Mouse (Mus musculus) megakaryocyte, adult 5-6 weeks (primary cell): ENCODE measurements around the gene Ripor3. TPM values are rescaled to one million over a fixed set of nuclear protein-coding genes. Genes with fewer than 3 reads are reported as not detected.

ENCODE experiments used
- ATAC-seq: 2 replicates; pipeline ENCODE4 v1.8.0; 2016; ENCODE audit warnings: mild to moderate bottlenecking, inconsistent platforms; ENCODE audit not compliant: poor library complexity, severe bottlenecking
- total RNA-seq, 2 experiments: library from RNA; stranded (forward) in 1 of 2; stranded (reverse) in 1 of 2; fragments of 153-499, 151-499 nt in 1 of 2; fragments of 221-1000, 200-1000 nt in 1 of 2; gene quantifications; 2 replicates each; pipeline versions ENCODE4 v1.2.3 to v1.2.4; 2015 to 2017

Ripor3 gene
- total RNA-seq, 2 experiments from 2014 or later, result 0.20 TPM; not detected in 1

- peak; percentile 31; the same call in 1 of the 2 replicates for ATAC-seq
Observed at GRCm38 (mm10) chr2:167959384-167959911, 51.0 kb downstream of the Ripor3 start.

DNA sequence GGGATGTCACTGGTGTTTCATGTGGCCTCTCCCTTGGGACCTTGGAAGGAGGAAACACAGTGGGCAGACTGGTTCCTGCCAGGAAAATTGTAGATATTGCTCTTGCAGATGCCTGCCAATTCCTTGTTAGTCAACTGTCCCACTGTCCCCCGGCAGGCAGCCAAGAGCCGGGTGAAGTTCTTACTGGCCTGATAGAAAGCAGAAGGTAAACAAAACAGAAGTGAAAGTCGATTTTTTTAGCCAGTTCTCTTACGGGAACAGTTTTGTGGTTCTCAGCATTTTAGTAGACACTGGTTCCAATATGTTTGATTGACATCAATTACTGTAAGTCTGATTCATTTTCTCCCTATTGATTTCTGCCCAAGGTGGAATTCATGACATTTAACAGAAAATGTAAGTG lies 51.6 kb downstream of the Ripor3 start:
- peak; percentile 58 for ATAC-seq

DNA sequence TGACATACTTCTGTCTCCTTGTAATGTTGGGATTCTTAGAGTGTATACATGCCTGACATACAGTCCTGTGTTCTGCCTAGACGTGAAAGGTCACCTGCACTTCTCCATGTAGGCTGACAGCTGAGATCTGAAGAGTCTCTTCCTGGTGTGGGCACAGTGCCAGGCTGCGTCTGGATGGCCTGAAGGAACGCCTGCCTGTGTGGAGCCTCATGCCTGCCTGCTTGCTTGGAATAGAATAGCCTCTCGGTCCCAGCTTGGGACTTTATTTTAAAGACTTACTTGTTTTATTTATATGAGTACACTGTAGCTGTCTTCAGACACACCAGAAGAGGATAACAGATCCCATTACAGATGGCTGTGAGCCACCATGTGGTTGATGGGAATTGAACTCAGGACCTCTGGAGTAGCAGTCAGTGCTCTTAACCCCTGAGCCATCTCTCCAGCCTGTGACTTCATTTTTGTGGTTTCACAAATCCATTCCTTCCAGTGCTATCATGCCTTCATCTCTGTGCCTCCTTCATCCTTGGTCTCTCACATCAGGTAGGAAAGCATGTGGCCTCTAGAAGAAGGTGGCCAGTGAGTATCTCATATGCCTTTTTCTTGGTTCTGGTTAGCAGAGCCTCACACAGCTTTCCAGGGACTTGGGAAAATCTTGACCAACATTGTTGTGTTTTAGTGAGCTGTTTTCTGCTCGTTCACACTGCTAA lies 52.2 kb downstream of the Ripor3 start:
- no peak for ATAC-seq

GRCm38 (mm10) chr2:167957539-167957938 lies 52.9 kb downstream of the Ripor3 start:
- ATAC-seq, result 0 out of 2 replicates have a peak, but pooled peaks have one; percentile 29

- ATAC-seq, result no peak
Observed at GRCm38 (mm10) chr2:167954928-167955327, 55.5 kb downstream of the Ripor3 start.

DNA sequence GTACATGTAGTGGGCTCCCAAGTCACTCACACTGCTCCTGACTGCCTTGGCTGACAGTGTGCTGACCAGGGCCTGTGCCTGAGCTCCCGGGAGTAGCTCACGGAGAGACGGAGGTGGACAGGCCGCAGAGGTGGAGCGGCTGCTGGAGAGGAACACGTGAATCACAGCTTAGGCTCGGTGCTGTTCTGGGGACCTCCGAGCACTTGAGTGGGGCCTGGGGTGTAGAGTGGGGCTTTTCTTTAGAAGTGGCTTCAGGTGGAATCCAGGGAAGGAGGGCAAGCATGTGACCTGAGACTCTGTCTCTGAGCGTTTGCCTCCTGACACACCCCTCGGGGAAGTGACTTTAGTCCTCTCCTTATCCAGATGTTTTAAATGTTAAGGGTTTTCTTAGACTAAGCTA lies 56.6 kb downstream of the Ripor3 start:
- no peak for ATAC-seq

DNA sequence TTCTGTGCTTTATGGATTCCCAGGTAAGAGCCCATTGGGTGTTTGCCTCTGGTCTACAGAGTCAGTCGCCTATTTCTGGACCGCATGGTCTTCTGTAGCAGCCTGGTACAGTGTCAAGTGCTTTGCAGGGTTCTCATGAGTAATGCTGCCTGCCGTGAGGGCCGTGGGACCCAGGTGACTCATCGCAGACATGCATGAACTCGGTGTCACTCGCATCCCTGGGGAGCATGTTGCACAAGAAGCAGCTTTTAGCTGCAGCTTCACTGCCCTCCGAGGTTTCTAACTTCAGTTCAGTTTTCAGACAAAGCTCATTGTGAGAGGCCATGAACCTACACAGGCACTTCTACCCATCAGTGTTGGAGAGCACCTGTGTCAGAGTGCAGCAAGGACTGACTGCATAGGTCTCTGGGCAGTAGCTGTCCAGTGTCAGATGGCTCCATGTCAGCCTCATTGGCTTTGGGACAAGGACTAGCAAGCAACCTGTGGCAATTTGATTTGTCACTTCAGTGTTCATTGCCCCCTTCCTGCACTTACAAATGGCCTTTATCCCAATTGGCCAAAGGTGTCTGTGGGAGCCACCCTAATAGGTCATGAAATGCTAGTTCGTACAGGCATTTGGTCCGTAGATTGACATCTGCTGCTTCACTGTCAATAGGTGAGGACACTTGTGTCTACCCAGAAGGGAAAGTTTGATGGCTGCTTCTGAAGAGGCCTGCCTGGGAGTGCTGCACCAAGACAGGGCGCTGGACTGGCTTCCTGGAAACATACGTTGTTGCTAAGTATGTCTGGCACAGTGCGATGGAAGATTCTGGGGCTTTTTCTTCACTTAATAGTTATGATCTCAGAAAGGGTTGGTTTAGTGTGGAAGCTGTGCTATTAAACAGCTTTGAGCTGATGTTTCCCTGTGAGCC lies 58.9 kb downstream of the Ripor3 start:
- no peak for ATAC-seq

GRCm38 (mm10) chr2:167950681-167951080 lies 59.7 kb downstream of the Ripor3 start:
- ATAC-seq, result no peak

DNA sequence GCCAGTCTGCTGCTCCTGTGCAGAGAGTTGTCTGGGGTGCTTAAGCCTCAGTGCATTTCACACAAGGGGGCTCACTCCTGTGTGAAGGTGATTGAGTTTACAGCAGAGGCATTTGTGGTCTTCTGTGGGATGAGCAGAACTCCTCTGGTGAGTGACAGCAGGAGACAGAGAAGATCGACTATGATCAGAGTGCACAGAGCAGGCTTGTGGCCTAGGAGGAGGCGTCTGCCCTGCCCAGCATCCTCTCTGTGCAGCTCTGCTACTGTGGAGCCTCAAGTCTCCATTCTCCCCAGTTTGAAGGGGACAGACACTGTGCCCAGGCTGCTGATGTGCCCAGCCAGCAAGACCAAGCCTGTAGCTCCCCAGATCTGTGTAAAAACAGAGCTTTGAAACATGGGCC lies 60.6 kb downstream of the Ripor3 start:
- ATAC-seq, result no peak

DNA sequence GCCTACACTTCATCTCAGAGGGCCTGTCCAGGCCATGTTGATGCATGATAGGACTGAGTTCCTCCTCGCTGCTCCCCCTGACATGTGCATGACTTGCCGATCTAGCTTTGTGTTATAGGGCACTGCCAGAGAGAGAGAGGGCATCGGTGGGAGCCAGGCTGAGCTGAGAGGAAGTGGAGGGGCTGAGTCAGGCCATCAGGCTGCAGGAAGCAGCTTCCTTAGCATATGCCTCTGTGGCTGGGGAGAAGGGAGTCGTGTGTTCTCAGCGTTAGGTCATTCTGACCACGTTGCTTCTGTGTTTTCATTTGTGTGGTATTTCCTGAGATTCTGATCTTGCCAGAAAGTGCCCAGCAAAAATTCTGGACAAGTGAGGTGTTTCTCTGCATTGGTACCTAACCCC lies 61.2 kb downstream of the Ripor3 start:
- peak; percentile 86 for ATAC-seq

DNA sequence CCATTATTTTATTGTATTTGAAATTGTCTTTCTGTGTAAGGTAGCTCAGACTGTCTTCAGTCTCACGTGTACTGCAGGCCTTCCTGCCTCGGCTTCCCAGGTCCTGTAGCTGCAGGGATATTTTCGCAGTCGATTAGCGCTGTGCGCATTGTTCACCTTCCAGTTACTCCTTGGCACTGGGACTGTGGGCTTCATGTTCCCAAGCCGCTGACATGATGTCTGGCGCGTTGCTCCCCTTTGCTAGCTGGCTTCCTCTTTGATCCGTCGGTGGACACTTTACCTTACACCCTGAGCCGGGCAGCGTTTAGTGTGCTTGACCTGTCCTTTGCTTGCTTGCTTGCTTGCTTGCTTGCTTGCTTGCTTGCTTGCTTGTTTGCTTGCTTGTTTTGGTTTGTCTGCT lies 61.9 kb downstream of the Ripor3 start:
- no peak for ATAC-seq

DNA sequence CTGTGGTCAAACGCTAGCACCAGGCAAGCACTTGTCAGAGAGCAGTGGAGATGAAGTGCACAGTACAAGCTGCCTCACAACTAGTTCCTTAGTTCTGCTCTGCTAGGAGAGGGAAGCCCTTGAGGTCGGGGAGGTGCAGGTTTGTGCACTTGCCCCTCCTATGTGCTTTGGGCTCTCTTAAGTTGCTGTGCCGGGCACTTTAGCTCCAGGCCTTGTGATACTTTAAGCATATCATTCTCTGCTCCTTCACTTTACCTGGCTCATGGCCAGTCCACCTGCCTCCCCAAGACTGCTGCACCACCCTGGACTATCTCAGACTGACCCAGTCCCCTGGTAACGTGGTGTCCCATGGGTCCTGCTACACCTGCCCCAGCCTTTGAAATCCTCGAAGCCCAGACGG lies 62.4 kb downstream of the Ripor3 start:
- peak; percentile 16; the same call in 1 of the 2 replicates for ATAC-seq

DNA sequence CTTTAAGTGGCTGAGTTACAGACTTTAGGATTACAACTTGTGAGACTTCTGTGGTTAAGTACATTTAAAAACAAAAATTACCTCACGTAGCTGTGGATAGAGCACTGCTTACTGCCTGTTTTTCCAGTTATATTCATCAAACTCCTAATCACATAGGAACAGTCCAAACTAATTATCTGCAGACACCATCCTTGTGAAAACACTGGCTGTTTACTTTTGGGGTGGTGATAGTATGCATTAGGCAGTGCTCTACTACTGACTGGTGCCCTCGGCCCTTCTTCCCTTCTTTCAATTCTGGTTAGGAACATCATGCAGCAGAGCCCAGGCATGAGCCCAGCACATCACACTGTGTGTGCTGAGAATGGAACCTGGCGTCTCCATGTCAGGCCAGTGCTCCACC lies 63.2 kb downstream of the Ripor3 start:
- ATAC-seq, result no peak

- no peak for ATAC-seq
Observed at GRCm38 (mm10) chr2:167945451-167945850, 65.0 kb downstream of the Ripor3 start.

DNA sequence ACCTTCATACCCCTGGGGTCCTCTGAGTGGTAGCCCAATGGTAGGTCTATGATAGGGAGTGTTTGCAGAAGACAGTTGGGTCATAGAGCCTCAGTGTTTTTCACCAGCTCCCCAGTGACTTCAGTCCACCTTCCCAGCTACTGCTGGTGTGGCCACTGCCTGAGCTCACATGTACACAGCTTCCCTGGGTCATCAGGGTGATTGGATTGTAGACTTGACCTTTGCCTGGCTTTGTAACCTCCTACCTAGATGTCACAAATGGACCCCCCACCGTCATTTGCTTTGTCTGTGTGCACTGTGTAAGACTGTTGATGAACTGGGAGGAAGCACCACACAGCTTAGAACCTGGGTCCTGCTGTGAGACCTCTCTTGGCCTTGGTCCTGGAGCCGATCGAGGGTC lies 66.2 kb downstream of the Ripor3 start:
- no peak for ATAC-seq

DNA sequence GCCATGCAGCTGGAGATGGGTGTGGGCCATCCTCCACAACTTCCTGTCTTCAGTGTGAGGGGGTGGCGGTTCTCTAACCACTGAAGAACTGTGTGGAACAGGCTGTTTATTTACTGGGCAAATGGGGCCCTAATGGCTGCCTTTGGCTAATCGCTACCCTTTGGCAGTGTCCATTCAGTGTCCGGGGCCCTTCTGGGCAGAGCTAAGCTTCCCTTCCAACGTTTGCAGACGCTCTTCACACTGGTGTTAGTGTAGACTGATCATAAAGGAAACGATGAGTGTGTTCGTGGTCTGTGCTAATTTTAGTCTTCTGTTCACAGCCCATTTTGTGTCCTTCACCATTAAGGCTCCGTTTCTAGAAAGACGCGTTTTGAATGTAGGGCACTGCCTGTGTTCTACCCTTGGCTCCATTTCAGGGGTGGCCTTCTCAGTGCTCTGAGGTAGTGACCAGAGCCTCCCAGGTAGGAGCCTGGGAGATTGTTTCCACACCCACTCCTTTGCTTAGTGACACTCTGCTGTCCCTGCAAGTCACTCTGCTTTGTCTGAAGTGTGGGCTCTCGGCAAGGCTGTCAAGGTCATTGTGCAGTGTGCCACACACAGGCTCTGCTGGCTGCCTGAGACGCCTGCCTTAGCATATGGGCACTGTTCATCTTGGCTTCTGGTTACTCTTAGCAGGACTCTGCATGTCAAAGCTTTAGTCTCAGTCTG lies 67.3 kb downstream of the Ripor3 start:
- peak; percentile 78 for ATAC-seq

DNA sequence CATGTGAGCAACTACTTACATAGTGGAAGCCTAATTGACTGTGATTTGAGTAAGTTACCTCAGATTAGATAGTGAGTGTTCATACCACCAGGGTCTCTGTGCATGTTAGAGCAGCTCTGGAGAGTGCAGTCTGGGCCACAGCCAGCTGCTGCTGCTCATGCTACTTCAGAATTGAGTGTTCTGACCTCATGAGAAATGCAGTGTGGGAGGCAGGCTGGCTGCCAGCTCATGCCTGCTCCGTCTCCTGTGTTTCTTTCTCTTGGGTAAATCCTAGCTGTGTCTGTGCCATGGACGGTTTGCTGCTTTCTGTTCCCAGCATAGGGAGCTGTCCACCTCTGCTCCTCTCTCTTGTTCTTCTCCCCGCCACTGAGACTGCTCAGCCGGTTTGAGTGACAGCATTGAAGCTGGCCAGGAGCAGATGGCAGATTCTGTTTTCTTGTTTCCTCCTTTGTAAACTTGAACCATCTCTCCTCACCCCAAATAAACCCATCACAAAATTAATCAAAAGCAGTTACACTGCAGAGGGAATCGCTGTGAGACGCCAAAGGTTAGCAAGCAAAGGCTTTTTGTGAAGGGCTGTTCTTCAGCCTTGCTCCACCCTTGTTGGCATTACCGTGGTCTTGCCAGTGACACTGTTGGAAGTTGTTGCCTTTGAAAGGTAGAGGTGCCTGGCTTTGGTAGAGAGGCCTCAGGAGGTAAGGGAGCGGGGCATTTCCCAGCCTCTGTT lies 68.1 kb downstream of the Ripor3 start:
- no peak; the same call in 1 of the 2 replicates for ATAC-seq

DNA sequence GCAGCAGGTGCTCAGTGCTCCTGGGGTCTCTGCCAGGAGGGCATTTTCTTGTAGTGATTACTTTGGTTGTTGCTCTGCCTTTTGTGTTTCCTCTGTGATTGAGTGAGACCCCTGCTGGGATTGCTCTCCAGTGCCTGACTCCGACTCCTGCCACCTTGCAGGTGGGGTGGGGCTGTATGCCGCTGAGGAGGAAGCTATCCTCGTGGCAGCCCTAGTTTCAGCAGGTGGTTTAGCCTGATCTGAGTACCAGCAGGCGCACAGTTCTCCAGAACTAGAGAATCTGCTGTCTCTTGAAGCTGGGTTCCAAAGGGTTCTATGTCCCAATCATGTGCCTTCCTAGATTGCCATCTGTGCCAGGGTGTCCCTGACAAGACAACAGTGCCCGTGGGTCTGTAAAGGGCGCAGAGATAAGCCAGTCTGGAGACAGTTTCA lies 68.7 kb downstream of the Ripor3 start:
- ATAC-seq, result no peak

GRCm38 (mm10) chr2:167941320-167941719 lies 69.1 kb downstream of the Ripor3 start:
- ATAC-seq, result no peak

DNA sequence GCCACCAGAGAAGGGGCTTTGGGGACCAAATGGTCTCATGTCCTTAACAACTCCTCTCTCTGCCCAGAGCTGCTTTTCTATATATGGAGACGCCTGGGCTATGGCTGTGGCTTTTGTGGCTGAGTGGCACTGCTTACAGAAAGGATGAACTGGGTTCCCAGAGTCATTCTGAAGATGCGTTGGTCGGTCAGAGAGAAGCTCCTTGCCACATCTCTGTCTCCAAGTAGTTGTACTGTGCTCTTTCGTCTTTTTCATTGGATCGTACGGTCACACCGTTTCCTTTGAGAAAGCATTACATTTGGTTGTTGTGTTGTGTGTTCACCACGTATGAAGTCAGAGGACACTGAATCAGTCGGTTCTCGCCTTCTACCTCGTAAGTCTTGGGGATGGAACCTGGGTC lies 69.8 kb downstream of the Ripor3 start:
- no peak for ATAC-seq
